Mouse (Mus musculus) kidney, embryonic 15.5 days (tissue): ENCODE measurements around the gene Il17a. TPM values are rescaled to one million over a fixed set of nuclear protein-coding genes. Genes with fewer than 3 reads are reported as not detected.

Source experiments
- ATAC-seq: fragments of 200-750 bp; cut with Nextera tagmentation; replicated peaks from 2 replicates; pipeline ENCODE4 v1.8.0; 2017; ENCODE audit warnings: moderate TSS enrichment; ENCODE audit not compliant: low FRiP score
- H3K27ac ChIP-seq: fragments of 300-500 bp; sonication (generic); 2 replicates; pipeline ENCODE4 v1.5.1; 2015; ENCODE audit warnings: mild to moderate bottlenecking, inconsistent platforms
- H3K27me3 ChIP-seq: fragments of 300-500 bp; sonication (generic); 2 replicates; pipeline ENCODE4 v1.6.1; 2015; ENCODE audit warnings: inconsistent platforms
- H3K36me3 ChIP-seq: fragments of 300-500 bp; sonication (generic); 2 replicates; pipeline ENCODE4 v1.6.1; 2015; ENCODE audit warnings: inconsistent platforms
- H3K4me1 ChIP-seq: fragments of 300-500 bp; sonication (generic); 2 replicates; pipeline ENCODE4 v1.6.1; 2015; ENCODE audit warnings: inconsistent platforms
- H3K4me2 ChIP-seq: fragments of 300-500 bp; sonication (generic); 2 replicates; pipeline ENCODE4 v1.6.1; 2015; ENCODE audit warnings: moderate library complexity, mild to moderate bottlenecking, inconsistent platforms
- H3K4me3 ChIP-seq: fragments of 300-500 bp; sonication (generic); replicated peaks from 2 replicates; pipeline ENCODE4 v1.5.1; 2015; ENCODE audit warnings: mild to moderate bottlenecking, inconsistent platforms
- H3K9ac ChIP-seq: fragments of 300-500 bp; sonication (generic); 2 replicates; pipeline ENCODE4 v1.6.1; 2015; ENCODE audit warnings: mild to moderate bottlenecking, inconsistent platforms
- H3K9me3 ChIP-seq: fragments of 300-500 bp; sonication (generic); replicated peaks from 2 replicates; pipeline ENCODE4 v1.6.1; 2016; ENCODE audit warnings: inconsistent platforms
- WGBS: fragments of 180-500 bp; shearing (Covaris S2); methylation state at CpG from one replicate; pipeline ENCODE4 v1.1.7; 2015; ENCODE audit warnings: mixed read lengths; 5-methylcytosine and 5-hydroxymethylcytosine counted together
- polyA plus RNA-seq: library from polyadenylated mRNA; unstranded; fragments of >200 nt; fragmentation: Nextera tagmentation; extraction: Ambion mirVana; gene quantifications from 2 replicates; pipeline ENCODE4 v1.2.1, GENCODE M21; 2015

Il17a gene
- not detected in 2 replicates for polyA plus RNA-seq

- no peaks in the 10 kb centered on the region for H3K36me3 ChIP-seq
- H3K4me1 ChIP-seq = no peaks in the 10 kb centered on the region
- no peak within 1 kb of the TSS for H3K9ac ChIP-seq
- no peaks in the 10 kb centered on the region for H3K27me3 ChIP-seq
- no peak for ATAC-seq
- no peaks in the 10 kb centered on the region; the same call in 1 of the 2 replicates for H3K9me3 ChIP-seq
- no peak within 1 kb of the TSS for H3K27ac ChIP-seq
- H3K4me2 ChIP-seq = no peak within 1 kb of the TSS
- 91% methylated on average over 10 of the region's 10 CpGs for WGBS
- H3K4me3 ChIP-seq = no peak within 1 kb of the TSS
These were observed at the start of gene Il17a for GRCm38 (mm10) chr1:20730903-20731302. TSS of gene Il17a (plus strand) at chr1:20730905.

- no peaks in the 10 kb centered on the region for H3K36me3 ChIP-seq
- H3K27me3 ChIP-seq = no peaks in the 10 kb centered on the region
- H3K9me3 ChIP-seq = no peaks in the 10 kb centered on the region
- no peak overlapping the region for H3K4me3 ChIP-seq
- H3K4me1 ChIP-seq = no peaks in the 10 kb centered on the region
- H3K9ac ChIP-seq = no peak overlapping the region
- ATAC-seq = no peak
- H3K27ac ChIP-seq = no peak overlapping the region
- no peak overlapping the region for H3K4me2 ChIP-seq
These were observed 47.9 kb upstream of the Il17a start for GRCm38 (mm10) chr1:20682849-20683248.

- no peaks in the 10 kb centered on the region for H3K9me3 ChIP-seq
- no peaks in the 10 kb centered on the region for H3K4me1 ChIP-seq
- H3K4me2 ChIP-seq = no peak overlapping the region
- H3K36me3 ChIP-seq = no peaks in the 10 kb centered on the region
- 94% methylated on average over 5 of the region's 5 CpGs for WGBS
- ATAC-seq = no peak
- H3K27ac ChIP-seq = no peak overlapping the region
- no peak overlapping the region for H3K9ac ChIP-seq
- H3K4me3 ChIP-seq = no peak overlapping the region
- H3K27me3 ChIP-seq = no peaks in the 10 kb centered on the region
These were observed 47.3 kb upstream of the Il17a start for GRCm38 (mm10) chr1:20683386-20683785.

GRCm38 (mm10) chr1:20683853-20684252 lies 46.9 kb upstream of the Il17a start:
- Histone ChIP-seq H3K4me1 (no peaks in the 10 kb centered on the region), H3K9ac (no peak overlapping the region), H3K4me3 (no peak overlapping the region), H3K4me2 (no peak overlapping the region), H3K36me3 (no peaks in the 10 kb centered on the region), H3K27me3 (no peaks in the 10 kb centered on the region), H3K9me3 (no peaks in the 10 kb centered on the region), H3K27ac (no peak overlapping the region)
- 75% methylated on average over 3 of the region's 3 CpGs for WGBS
- no peak for ATAC-seq

- Histone ChIP-seq H3K9ac (no peak overlapping the region), H3K27ac (no peak overlapping the region), H3K4me1 (no peaks in the 10 kb centered on the region), H3K4me2 (no peak overlapping the region), H3K9me3 (no peaks in the 10 kb centered on the region), H3K36me3 (no peaks in the 10 kb centered on the region), H3K4me3 (no peak overlapping the region), H3K27me3 (no peaks in the 10 kb centered on the region)
- WGBS = 87% methylated on average over 3 of the region's 3 CpGs
- ATAC-seq = no peak
These were observed 46.3 kb upstream of the Il17a start for GRCm38 (mm10) chr1:20684403-20684802.

- H3K4me1 ChIP-seq = no peaks in the 10 kb centered on the region
- WGBS = 88% methylated on average over 2 of the region's 2 CpGs
- no peak for ATAC-seq
These were observed 45.3 kb upstream of the Il17a start for GRCm38 (mm10) chr1:20685393-20685792.

GRCm38 (mm10) chr1:20685907-20686306 lies 44.8 kb upstream of the Il17a start:
- Histone ChIP-seq H3K9me3 (no peaks in the 10 kb centered on the region), H3K4me1 (no peaks in the 10 kb centered on the region), H3K36me3 (no peaks in the 10 kb centered on the region), H3K27ac (no peak overlapping the region), H3K4me3 (no peak overlapping the region), H3K27me3 (no peaks in the 10 kb centered on the region), H3K9ac (no peak overlapping the region), H3K4me2 (no peak overlapping the region)
- 90% methylated on average over 4 of the region's 4 CpGs for WGBS
- ATAC-seq = no peak

More at GRCm38 (mm10) chr1:20685393-20685792, 45.3 kb upstream of the Il17a start:
- H3K9me3 ChIP-seq = no peaks in the 10 kb centered on the region
- H3K27me3 ChIP-seq = no peaks in the 10 kb centered on the region
- no peak overlapping the region for H3K4me2 ChIP-seq
- no peaks in the 10 kb centered on the region for H3K36me3 ChIP-seq
- no peak overlapping the region for H3K27ac ChIP-seq
- no peak overlapping the region for H3K4me3 ChIP-seq
- H3K9ac ChIP-seq = no peak overlapping the region

GRCm38 (mm10) chr1:20691336-20691735 lies 39.4 kb upstream of the Il17a start:
- Histone ChIP-seq H3K4me2 (no peak overlapping the region), H3K4me3 (no peak overlapping the region), H3K27ac (no peak overlapping the region), H3K9me3 (no peaks in the 10 kb centered on the region), H3K9ac (no peak overlapping the region), H3K27me3 (no peaks in the 10 kb centered on the region), H3K36me3 (no peaks in the 10 kb centered on the region), H3K4me1 (no peaks in the 10 kb centered on the region)
- 95% methylated on average over 8 of the region's 8 CpGs for WGBS
- no peak for ATAC-seq

GRCm38 (mm10) chr1:20693634-20694313 lies 36.9 kb upstream of the Il17a start:
- ATAC-seq = no peak
- H3K4me3 ChIP-seq = no peak overlapping the region

GRCm38 (mm10) chr1:20700011-20700410 lies 30.7 kb upstream of the Il17a start:
- Histone ChIP-seq H3K4me3 (no peak overlapping the region), H3K9me3 (no peaks in the 10 kb centered on the region), H3K4me2 (no peak overlapping the region), H3K27ac (no peak overlapping the region), H3K4me1 (no peaks in the 10 kb centered on the region), H3K27me3 (no peaks in the 10 kb centered on the region), H3K36me3 (no peaks in the 10 kb centered on the region), H3K9ac (no peak overlapping the region)
- 64% methylated on average over 3 of the region's 3 CpGs for WGBS
- no peak for ATAC-seq

More at GRCm38 (mm10) chr1:20693634-20694313, 36.9 kb upstream of the Il17a start:
- Histone ChIP-seq H3K27me3 (no peaks in the 10 kb centered on the region), H3K4me2 (no peak overlapping the region), H3K36me3 (no peaks in the 10 kb centered on the region), H3K9me3 (no peaks in the 10 kb centered on the region), H3K4me1 (no peaks in the 10 kb centered on the region), H3K27ac (no peak overlapping the region), H3K9ac (no peak overlapping the region)
- 84% methylated on average over 6 of the region's 6 CpGs for WGBS

GRCm38 (mm10) chr1:20736572-20736971 lies 5.9 kb downstream of the Il17a start:
- ATAC-seq = no peak
- no peaks in the 10 kb centered on the region for H3K36me3 ChIP-seq
- H3K27ac ChIP-seq = no peak overlapping the region
- no peak overlapping the region for H3K4me2 ChIP-seq
- no peaks in the 10 kb centered on the region for H3K9me3 ChIP-seq
- no peak overlapping the region for H3K9ac ChIP-seq
- no peak overlapping the region for H3K4me3 ChIP-seq
- 81% methylated on average over 4 of the region's 4 CpGs for WGBS
- no peaks in the 10 kb centered on the region for H3K27me3 ChIP-seq
- H3K4me1 ChIP-seq = no peaks in the 10 kb centered on the region

GRCm38 (mm10) chr1:20738483-20738882 lies 7.8 kb downstream of the Il17a start:
- Histone ChIP-seq H3K27me3 (no peaks in the 10 kb centered on the region), H3K9me3 (no peaks in the 10 kb centered on the region), H3K4me3 (no peak overlapping the region), H3K27ac (no peak overlapping the region), H3K4me1 (no peaks in the 10 kb centered on the region), H3K4me2 (no peak overlapping the region), H3K9ac (no peak overlapping the region), H3K36me3 (no peaks in the 10 kb centered on the region)
- 91% methylated on average over 2 of the region's 2 CpGs for WGBS
- ATAC-seq = no peak

GRCm38 (mm10) chr1:20740496-20740998 lies 9.8 kb downstream of the Il17a start:
- H3K9ac ChIP-seq = no peak overlapping the region
- H3K9me3 ChIP-seq = no peaks in the 10 kb centered on the region
- ATAC-seq = no peak
- WGBS = 72% methylated on average over 3 of the region's 3 CpGs
- no peak overlapping the region for H3K4me3 ChIP-seq
- H3K27me3 ChIP-seq = no peaks in the 10 kb centered on the region
- H3K4me1 ChIP-seq = no peaks in the 10 kb centered on the region
- no peak overlapping the region for H3K27ac ChIP-seq
- no peaks in the 10 kb centered on the region for H3K36me3 ChIP-seq
- no peak overlapping the region for H3K4me2 ChIP-seq
